ENCODE assay signal across 30 mouse cellular contexts in the genomic region with DNA sequence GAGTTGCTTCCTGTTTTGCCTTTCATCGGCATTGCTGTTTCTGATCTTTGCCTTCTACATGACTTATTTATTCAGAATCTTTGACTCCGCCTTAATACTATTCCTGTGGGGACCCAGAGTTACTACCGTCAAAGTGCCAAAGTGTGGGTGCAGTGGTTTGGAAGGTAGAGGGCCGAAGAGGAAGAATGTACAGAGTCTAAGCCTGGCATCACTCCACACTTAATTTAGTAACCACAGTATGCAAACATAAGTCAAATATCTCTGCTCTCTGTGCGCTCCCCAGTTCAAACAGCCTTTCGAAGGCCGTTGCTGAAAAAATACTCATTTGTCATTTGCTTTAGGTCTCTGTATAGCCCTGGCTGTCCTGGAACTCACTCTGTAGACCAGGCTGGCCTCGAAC. TPM values are rescaled to one million over a fixed set of nuclear protein-coding genes. Genes with fewer than 3 reads are reported as not detected.
DNase-seq lines count a peak whose midpoint lies in the region; ATAC-seq and TF ChIP-seq lines count a peak whose summit lies in the region.
"Had no signal": no experiment of that assay in that cellular context is flagged by ENCODE, and none has a peak within 500 bp of the region (broad histone marks: within the 10 kb centered on the region; RNA-seq: fewer than 3 reads in every experiment).

No protein-coding gene starts in this region.

- DNase-seq in testis, postnatal 10 days (ENCODE audit: low spot score): no peak
- peak; percentile 31 for DNase-seq in CD4-positive, CD25-positive, alpha-beta regulatory T cell, adult 2 months (ENCODE audit: low read depth, low spot score)
- DNase-seq in CH12.LX (ENCODE audit: extremely low read depth): peak; percentile 64
- DNase-seq in splenic B cell, adult 2 months (ENCODE audit: low read depth, low spot score): peak; percentile 38
- DNase-seq in midbrain, postnatal 0 days (ENCODE audit: low spot score): no peak
- no peak for DNase-seq in cerebellum, postnatal 14 days
- DNase-seq: adrenal gland, postnatal 10 days; adrenal gland, postnatal 36 days; cerebellum, adult 2 months; cerebellum, adult 9-11 months; cerebellum, postnatal 36 days; embryo, embryonic 11 days; gastrocnemius, postnatal 14 days; heart, adult 18-20 months; heart, postnatal 10 days; heart, postnatal 36 days; kidney, adult 11 months had no signal

- peak; percentile 50 for TF ChIP-seq EP300 in CH12.LX (IDR thresholded peaks at IDR 0.05; ENCODE audit: low read length)

- TF ChIP-seq CTCF in testis, adult 2 months (IDR thresholded peaks at IDR 0.05; ENCODE audit: control insufficient read depth, insufficient read depth, insufficient replicate concordance, low read depth, low read length): no peak
- no peak for TF ChIP-seq CTCF in CH12.LX (conservative IDR thresholded peaks at IDR 0.05 in 1 of 2, IDR thresholded peaks at IDR 0.05 in 1 of 2; ENCODE audit: low read depth in 2 of 2, low read length in 2 of 2)
- TF ChIP-seq CTCF in midbrain, postnatal 0 days (IDR thresholded peaks at IDR 0.05): no peak

- ATAC-seq in midbrain, postnatal 0 days (ENCODE audit: low FRiP score): no peak
- ATAC-seq: forebrain, embryonic 13.5 days; forebrain, embryonic 16.5 days; hindbrain, postnatal 0 days; intestine, embryonic 15.5 days had no signal

- TF ChIP-seq POLR2A in testis, adult 2 months (IDR thresholded peaks at IDR 0.05; ENCODE audit: control insufficient read depth, low read depth, low read length): no peak
- TF ChIP-seq POLR2A in CH12.LX (IDR thresholded peaks at IDR 0.05; ENCODE audit: low read depth, low read length): no peak

- peak overlapping the region; percentile 15 for H3K4me3 ChIP-seq in testis, adult 2 months (ENCODE audit: control insufficient read depth, low read depth, low read length)
- no peak overlapping the region for H3K4me3 ChIP-seq in CH12.LX (replicated peaks in 1 of 3; ENCODE audit: low read depth in 2 of 3, low read length in 2 of 3, poor library complexity in 1 of 3)
- H3K4me3 ChIP-seq in midbrain, postnatal 0 days (ENCODE audit: low read depth, low read length): no peak overlapping the region
- H3K4me3 ChIP-seq: embryonic facial prominence, embryonic 10.5 days; embryonic facial prominence, embryonic 13.5 days; erythroblast, embryonic 14.5 days; forebrain, embryonic 10.5 days; forebrain, embryonic 13.5 days; heart, embryonic 12.5 days; heart, embryonic 15.5 days; intestine, embryonic 15.5 days had no signal

- H3K27ac ChIP-seq in testis, adult 2 months (ENCODE audit: control insufficient read depth, insufficient read depth, low read depth, low read length): no peak overlapping the region
- no peak overlapping the region for H3K27ac ChIP-seq in CH12.LX (ENCODE audit: insufficient read depth, low read depth)
- no peak overlapping the region for H3K27ac ChIP-seq in midbrain, postnatal 0 days (ENCODE audit: low read depth, low read length)
- H3K27ac ChIP-seq: embryonic facial prominence, embryonic 10.5 days; embryonic facial prominence, embryonic 13.5 days; forebrain, embryonic 10.5 days; forebrain, embryonic 13.5 days; heart, embryonic 15.5 days; hindbrain, embryonic 14.5 days; hindbrain, postnatal 0 days; intestine, embryonic 15.5 days had no signal

- no peaks in the 10 kb centered on the region for H3K9me3 ChIP-seq in CH12.LX (replicated peaks; ENCODE audit: low read length)
- no peaks in the 10 kb centered on the region for H3K9me3 ChIP-seq in midbrain, postnatal 0 days (ENCODE audit: low read length)
- H3K9me3 ChIP-seq: embryonic facial prominence, embryonic 10.5 days; embryonic facial prominence, embryonic 13.5 days; forebrain, embryonic 10.5 days; forebrain, embryonic 13.5 days; heart, embryonic 12.5 days; heart, embryonic 15.5 days; intestine, embryonic 15.5 days had no signal

- 89% methylated on average over 8 of the region's 8 CpGs for WGBS in midbrain, postnatal 0 days

- no peaks in the 10 kb centered on the region for H3K36me3 ChIP-seq in testis, adult 2 months (ENCODE audit: control insufficient read depth, insufficient read depth, low read length)
- no peaks in the 10 kb centered on the region for H3K36me3 ChIP-seq in CH12.LX (replicated peaks in 1 of 2; ENCODE audit: control insufficient read depth in 1 of 2, insufficient read depth in 1 of 2, low read length in 1 of 2)
- H3K36me3 ChIP-seq in splenic B cell, adult 2 months (ENCODE audit: control insufficient read depth, insufficient read depth, low read length, poor library complexity, severe bottlenecking): 0 out of 2 replicates have a peak, but pooled peaks cover 2% of the 10 kb centered on the region
- no peaks in the 10 kb centered on the region for H3K36me3 ChIP-seq in midbrain, postnatal 0 days (ENCODE audit: insufficient read depth, low read length)
- H3K36me3 ChIP-seq: embryonic facial prominence, embryonic 10.5 days; embryonic facial prominence, embryonic 13.5 days; forebrain, embryonic 10.5 days; heart, embryonic 12.5 days; heart, embryonic 15.5 days; intestine, embryonic 15.5 days had no signal

- no peaks in the 10 kb centered on the region for H3K4me1 ChIP-seq in testis, adult 2 months (ENCODE audit: control insufficient read depth, insufficient read depth, low read length)
- peaks cover 9 to 25% of the 10 kb centered on the region in 2 experiments for H3K4me1 ChIP-seq in CH12.LX (ENCODE audit: control insufficient read depth in 1 of 2, insufficient read depth in 2 of 2)
- no peaks in the 10 kb centered on the region for H3K4me1 ChIP-seq in midbrain, postnatal 0 days (ENCODE audit: insufficient read depth, low read length)
- H3K4me1 ChIP-seq: embryonic facial prominence, embryonic 10.5 days; embryonic facial prominence, embryonic 13.5 days; forebrain, embryonic 13.5 days; heart, embryonic 12.5 days; heart, embryonic 15.5 days; intestine, embryonic 15.5 days had no signal

- no peak for TF ChIP-seq RAD21 in CH12.LX (IDR thresholded peaks at IDR 0.05; ENCODE audit: low read depth, low read length)

- H3K4me2 ChIP-seq in CH12.LX (ENCODE audit: insufficient read depth, low read depth, poor library complexity, severe bottlenecking): peak overlapping the region; percentile 75
- no peak overlapping the region for H3K4me2 ChIP-seq in midbrain, postnatal 0 days (ENCODE audit: low read depth, low read length, poor library complexity, severe bottlenecking)
- H3K4me2 ChIP-seq: embryonic facial prominence, embryonic 13.5 days; forebrain, embryonic 13.5 days; heart, embryonic 12.5 days; heart, embryonic 15.5 days; hindbrain, embryonic 14.5 days; intestine, embryonic 15.5 days had no signal

- peak overlapping the region; percentile 5; the same call in 1 of the 2 replicates for H3K9ac ChIP-seq in CH12.LX (ENCODE audit: insufficient read depth, low read depth)
- no peak overlapping the region for H3K9ac ChIP-seq in midbrain, postnatal 0 days (replicated peaks; ENCODE audit: low read length, poor library complexity, severe bottlenecking)
- H3K9ac ChIP-seq: embryonic facial prominence, embryonic 13.5 days; forebrain, embryonic 13.5 days; heart, embryonic 12.5 days; heart, embryonic 15.5 days; hindbrain, embryonic 14.5 days; intestine, embryonic 15.5 days had no signal

- dilution Hi-C loops in CH12.LX (cut with MboI; ENCODE audit: extremely low pct_ligation_motif_present, extremely low pct_unique_long_range_greater_than_20kb, low sequenced_read_pairs): no loop called here

- no peaks in the 10 kb centered on the region for H3K79me2 ChIP-seq in CH12.LX (replicated peaks; ENCODE audit: control insufficient read depth, extremely low read depth, insufficient read depth, poor library complexity, severe bottlenecking)

- in situ Hi-C loops in CH12.LX (cut with MboI; ENCODE audit: low pct_ligation_motif_present, low pct_unique_long_range_greater_than_20kb, low sequenced_read_pairs): no loop called here

- H3K27me3 ChIP-seq in testis, adult 2 months (ENCODE audit: control insufficient read depth, insufficient read depth, low read length): no peaks in the 10 kb centered on the region
- peaks cover 12% of the 10 kb centered on the region for H3K27me3 ChIP-seq in CH12.LX (replicated peaks)
- H3K27me3 ChIP-seq in splenic B cell, adult 2 months (ENCODE audit: control insufficient read depth, insufficient read depth, low read length, poor library complexity, severe bottlenecking): no peaks in the 10 kb centered on the region
- H3K27me3 ChIP-seq in midbrain, postnatal 0 days (ENCODE audit: insufficient read depth, low read length): no peaks in the 10 kb centered on the region
- H3K27me3 ChIP-seq: embryonic facial prominence, embryonic 13.5 days; heart, embryonic 12.5 days; intestine, embryonic 15.5 days had no signal

RNA-seq across cellular contexts. Expression of gene Slfn5, which starts 11.1 kb away (rescaled TPM):
- polyA plus RNA-seq in testis, adult 2 months (2012; rRNA removed): 1.7 and 3.5 TPM in 2 replicates
- total RNA-seq in CH12.LX (2012; rRNA removed) (0.17 and 0.67 TPM in 2 replicates), CH12.LX (2014; rRNA removed) (0.04 and 0.07 TPM in 2 replicates)
- 0.07 and 0.11 TPM in 2 replicates for polyA plus RNA-seq in CH12.LX (2012; ENCODE audit: insufficient read length, low read depth)
- 3.9 and 4.0 TPM in 2 replicates for total RNA-seq in midbrain, postnatal 0 days (2014; rRNA removed)
- polyA plus RNA-seq in midbrain, postnatal 0 days (2015; fragmentation: Nextera tagmentation; extraction: Ambion mirVana): 2.0 and 2.5 TPM in 2 replicates

RNA-seq across cellular contexts. Expression of gene Slfn9, which starts 29.4 kb away (rescaled TPM):
- polyA plus RNA-seq in testis, adult 2 months (2012; rRNA removed): 0.07 and 0.11 TPM in 2 replicates
- 6.7 and 8.5 TPM in 2 replicates for total RNA-seq in CH12.LX (2012; rRNA removed)
- 6.3 and 6.4 TPM in 2 replicates for total RNA-seq in CH12.LX (2014; rRNA removed)
- polyA plus RNA-seq in CH12.LX (2012; ENCODE audit: insufficient read length, low read depth): 11.5 and 12.4 TPM in 2 replicates
- 0.99 and 1.6 TPM in 2 replicates for total RNA-seq in midbrain, postnatal 0 days (2014; rRNA removed)
- polyA plus RNA-seq in midbrain, postnatal 0 days (2015; fragmentation: Nextera tagmentation; extraction: Ambion mirVana): 0.52 and 0.53 TPM in 2 replicates

RNA-seq across cellular contexts. Expression of gene Unc45b, which starts 51.9 kb away (rescaled TPM):
- 3.3 and 7.2 TPM in 2 replicates for polyA plus RNA-seq in testis, adult 2 months (2012; rRNA removed)
- 0.08 TPM in 1 of 2 replicates, not detected in the other for total RNA-seq in CH12.LX (2012; rRNA removed)
- 0.08 TPM in 1 of 2 replicates, not detected in the other for total RNA-seq in CH12.LX (2014; rRNA removed)
- 0.19 and 0.26 TPM in 2 replicates for polyA plus RNA-seq in CH12.LX (2012; ENCODE audit: insufficient read length, low read depth)
- total RNA-seq in midbrain, postnatal 0 days (2014; rRNA removed): 0.05 and 0.19 TPM in 2 replicates
- polyA plus RNA-seq in midbrain, postnatal 0 days (2015; fragmentation: Nextera tagmentation; extraction: Ambion mirVana): 2.9 and 3.1 TPM in 2 replicates
- polyA plus RNA-seq: activated CD4-positive, CD25-positive, alpha-beta regulatory T cell, adult 4 months; erythroblast, embryonic 14.5 days had no signal

RNA-seq across cellular contexts. Expression of gene Nle1, which starts 54.0 kb away (rescaled TPM):
- 9.6 and 9.7 TPM in 2 replicates for polyA plus RNA-seq in testis, adult 2 months (2012; rRNA removed)
- total RNA-seq in CH12.LX (2012; rRNA removed): 69.1 and 80.0 TPM in 2 replicates
- 54.4 and 54.9 TPM in 2 replicates for total RNA-seq in CH12.LX (2014; rRNA removed)
- 107 and 135 TPM in 2 replicates for polyA plus RNA-seq in CH12.LX (2012; ENCODE audit: insufficient read length, low read depth)
- total RNA-seq in midbrain, postnatal 0 days (2014; rRNA removed): 24.9 and 28.7 TPM in 2 replicates
- 29.8 and 30.1 TPM in 2 replicates for polyA plus RNA-seq in midbrain, postnatal 0 days (2015; fragmentation: Nextera tagmentation; extraction: Ambion mirVana)

RNA-seq across cellular contexts. Expression of gene Slfn8, which starts 58.4 kb away (rescaled TPM):
- 0.19 TPM in 1 of 2 replicates, not detected in the other for polyA plus RNA-seq in testis, adult 2 months (2012; rRNA removed)
- 6.3 and 7.7 TPM in 2 replicates for total RNA-seq in CH12.LX (2012; rRNA removed)
- total RNA-seq in CH12.LX (2014; rRNA removed): 3.3 and 3.4 TPM in 2 replicates
- 3.5 and 4.1 TPM in 2 replicates for polyA plus RNA-seq in CH12.LX (2012; ENCODE audit: insufficient read length, low read depth)
- total RNA-seq in midbrain, postnatal 0 days (2014; rRNA removed): 0.16 and 0.52 TPM in 2 replicates
- 0.12 and 0.15 TPM in 2 replicates for polyA plus RNA-seq in midbrain, postnatal 0 days (2015; fragmentation: Nextera tagmentation; extraction: Ambion mirVana)
- polyA plus RNA-seq: erythroblast, embryonic 14.5 days had no signal

Comparison
In these comparisons a context has a peak if more than half of its experiments do, and no peak if none do; other contexts are left out.
1. DNase-seq: peak in CD4-positive, CD25-positive, alpha-beta regulatory T cell, adult 2 months (single experiment), CH12.LX (single experiment) and splenic B cell, adult 2 months (single experiment); none in testis, postnatal 10 days (single experiment), midbrain, postnatal 0 days (single experiment) and cerebellum, postnatal 14 days (0 of 2).